Mouse (Mus musculus) olfactory bulb, adult 2 months (tissue): Measurements from ENCODE around the gene Hist1h2ah. TPM values are rescaled to one million over a fixed set of nuclear protein-coding genes. Genes with fewer than 3 reads are reported as not detected.

Source experiments
- H3K27ac ChIP-seq: fragments of 200-500 bp; 2 replicates; pipeline ENCODE4 v1.5.1; 2012; ENCODE audit warnings: low read depth, low read length; ENCODE audit not compliant: insufficient read depth
- H3K4me1 ChIP-seq: fragments of 200-500 bp; 2 replicates; pipeline ENCODE4 v1.6.1; 2012; ENCODE audit warnings: low read length; ENCODE audit not compliant: control insufficient read depth, insufficient read depth
- H3K4me3 ChIP-seq: fragments of 200-500 bp; 2 replicates; pipeline ENCODE4 v1.5.1; 2012; ENCODE audit warnings: mild to moderate bottlenecking, low read depth, low read length, moderate library complexity; ENCODE audit not compliant: insufficient read depth
- CTCF ChIP-seq: fragments of 200-500 bp; IDR thresholded peaks from 2 replicates; pipeline ENCODE4 v1.5.1; 2012; ENCODE audit warnings: low read depth, mild to moderate bottlenecking, low read length, moderate library complexity; ENCODE audit not compliant: insufficient read depth
- POLR2A ChIP-seq: fragments of 200-500 bp; IDR thresholded peaks from 2 replicates; pipeline ENCODE4 v1.6.1; 2012; ENCODE audit warnings: mild to moderate bottlenecking, low read depth, low read length, moderate library complexity; ENCODE audit not compliant: insufficient read depth
- WGBS: fragments of 180-500 bp; shearing (Covaris S2); methylation state at CpG from one replicate; pipeline ENCODE4 v1.1.7; 2018; 5-methylcytosine and 5-hydroxymethylcytosine counted together
- polyA plus RNA-seq: library from polyadenylated mRNA; stranded (reverse); fragments of >200 nt; gene quantifications from 2 replicates; pipeline ENCODE4 v1.2.4, GENCODE M21; 2012; ENCODE audit warnings: low replicate concordance; ENCODE audit not compliant: missing spikeins, insufficient read depth, insufficient read length

Hist1h2ah gene
- polyA plus RNA-seq, 1 experiment = not detected

- WGBS = 4% methylated on average over 4 of the region's 4 CpGs
- TF ChIP-seq POLR2A = no peak
These were observed 4.9 kb downstream of the Hist1h2ah start for GRCm38 (mm10) chr13:22030493-22030892.

GRCm38 (mm10) chr13:22029928-22030327 lies 5.4 kb downstream of the Hist1h2ah start:
- TF ChIP-seq POLR2A (no peak), CTCF (no peak)
- Histone ChIP-seq H3K27ac (no peak overlapping the region), H3K4me3 (no peak overlapping the region), H3K4me1 (peaks cover 4% of the 10 kb centered on the region; the same call in 1 of the 2 replicates)
- WGBS = 42% methylated on average over 8 of the region's 8 CpGs

More at GRCm38 (mm10) chr13:22030493-22030892, 4.9 kb downstream of the Hist1h2ah start:
- Histone ChIP-seq H3K4me3 (no peak overlapping the region), H3K4me1 (peaks cover 4% of the 10 kb centered on the region; the same call in 1 of the 2 replicates), H3K27ac (no peak overlapping the region)

GRCm38 (mm10) chr13:22028673-22029460 lies 6.5 kb downstream of the Hist1h2ah start:
- H3K4me1 ChIP-seq = peaks cover 4% of the 10 kb centered on the region; the same call in 1 of the 2 replicates
- 0 out of 2 replicates have a peak overlapping the region, but pooled peaks have one; percentile 17 for H3K27ac ChIP-seq
- WGBS = 1% methylated on average over 40 of the region's 40 CpGs
- peak overlapping the region; percentile 57 for H3K4me3 ChIP-seq
- TF ChIP-seq POLR2A (no peak), CTCF (peak; percentile 90)

- TF ChIP-seq CTCF (no peak), POLR2A (no peak)
- H3K27ac ChIP-seq = no peak overlapping the region
- peaks cover 4% of the 10 kb centered on the region; the same call in 1 of the 2 replicates for H3K4me1 ChIP-seq
- H3K4me3 ChIP-seq = peak overlapping the region; percentile 29
- 7% methylated on average over 35 of the region's 35 CpGs for WGBS
These were observed 9.0 kb downstream of the Hist1h2ah start for GRCm38 (mm10) chr13:22026058-22027031.

- no peak for TF ChIP-seq CTCF
- TF ChIP-seq POLR2A = no peak
- no peak overlapping the region; the same call in 1 of the 2 replicates for H3K4me3 ChIP-seq
- H3K27ac ChIP-seq = no peak overlapping the region
- H3K4me1 ChIP-seq = peaks cover 2% of the 10 kb centered on the region; the same call in 1 of the 2 replicates
- 2% methylated on average over 9 of the region's 9 CpGs for WGBS
These were observed 13.1 kb downstream of the Hist1h2ah start for GRCm38 (mm10) chr13:22022241-22022640.

GRCm38 (mm10) chr13:22021581-22021980 lies 13.8 kb downstream of the Hist1h2ah start:
- 2% methylated on average over 11 of the region's 11 CpGs for WGBS
- TF ChIP-seq CTCF (no peak), POLR2A (no peak)
- Histone ChIP-seq H3K27ac (no peak overlapping the region), H3K4me1 (peaks cover under 1% of the 10 kb centered on the region; the same call in 1 of the 2 replicates), H3K4me3 (no peak overlapping the region)

GRCm38 (mm10) chr13:22020901-22021339 lies 14.4 kb downstream of the Hist1h2ah start:
- 4% methylated on average over 8 of the region's 8 CpGs for whole genome bisulfite sequencing
- Histone ChIP-seq H3K4me3 (no peak overlapping the region), H3K4me1 (no peaks in the 10 kb centered on the region), H3K27ac (no peak overlapping the region)
- TF ChIP-seq POLR2A (no peak), CTCF (no peak)

GRCm38 (mm10) chr13:22019934-22020835 lies 15.2 kb downstream of the Hist1h2ah start:
- H3K4me3 ChIP-seq = no peak overlapping the region
- whole genome bisulfite sequencing = 6% methylated on average over 44 of the region's 44 CpGs
- no peak overlapping the region for H3K27ac ChIP-seq
- no peak for TF ChIP-seq CTCF
- no peak for TF ChIP-seq POLR2A
- no peaks in the 10 kb centered on the region for H3K4me1 ChIP-seq
